Mouse (Mus musculus) liver, adult 2 months (tissue): ENCODE measurements around the gene Ptprn2.

Experiments used
- CTCF ChIP-seq: fragments of 200-500 bp; IDR thresholded peaks from 2 replicates; pipeline ENCODE4 v1.5.1; 2011; ENCODE audit warnings: low read depth, low read length, control low read depth
- POLR2A ChIP-seq: fragments of 200-500 bp; IDR thresholded peaks from 2 replicates; pipeline ENCODE4 v1.6.1; 2011; ENCODE audit warnings: low read length, control low read depth; ENCODE audit not compliant: insufficient read depth; ENCODE audit errors: extremely low read depth

DNA sequence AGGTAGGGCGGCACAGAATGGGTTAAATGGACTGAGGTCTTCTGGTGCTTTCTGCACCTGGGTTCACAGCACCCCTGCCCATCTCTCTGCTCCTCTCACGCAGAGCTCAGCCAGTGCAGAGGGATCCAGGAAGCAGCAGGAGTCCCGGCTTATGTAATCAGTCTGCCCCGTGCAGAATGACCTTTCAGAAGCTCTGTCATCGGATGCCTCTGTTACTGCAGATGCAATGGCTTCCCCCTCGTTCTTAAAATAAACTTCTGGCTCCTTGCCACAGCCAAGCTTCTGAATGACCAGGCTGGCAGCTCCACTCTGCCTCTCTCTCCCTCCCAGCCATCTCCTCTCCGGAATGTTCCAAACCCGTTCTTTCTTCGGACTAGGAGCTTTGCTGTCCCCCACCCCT is 714.6 kb downstream of the Ptprn2 start:
- TF ChIP-seq POLR2A (no peak), CTCF (no peak)
